Mouse (Mus musculus) myocyte (in vitro differentiated cells): ENCODE measurements at regions not wholly inside any gene's neighbourhood (a gene's known extent, or its start where the extent isn't known, plus 50 kb on each side); places are given as distances from the start of the nearest gene placed in this dataset.

Experiments used
- MAX ChIP-seq: IDR thresholded peaks from one replicate; pipeline ENCODE4 v1.6.1; 2011; ENCODE audit warnings: low read depth, mild to moderate bottlenecking, control low read depth
- MYOD1 ChIP-seq, 3 experiments: IDR thresholded peaks; one replicate each; pipeline ENCODE4 v1.6.1; 2011; ENCODE audit warnings: control low read depth in 2 of 3, low read depth in 2 of 3, mild to moderate bottlenecking in 2 of 3, moderate library complexity in 1 of 3; ENCODE audit not compliant: insufficient read length in 2 of 3, control insufficient read depth in 1 of 3
- MYOG ChIP-seq, 3 experiments: IDR thresholded peaks; one replicate each; pipeline ENCODE4 v1.6.1; 2011; ENCODE audit warnings: control low read depth in 2 of 3, low read depth in 2 of 3, mild to moderate bottlenecking in 2 of 3; ENCODE audit not compliant: insufficient read length in 2 of 3, control insufficient read depth in 1 of 3, insufficient read depth in 1 of 3
- POLR2A ChIP-seq: IDR thresholded peaks from one replicate; pipeline ENCODE4 v1.6.1; 2011; ENCODE audit warnings: low read depth, mild to moderate bottlenecking, control low read depth, moderate library complexity; ENCODE audit not compliant: insufficient read length
- SRF ChIP-seq: IDR thresholded peaks from one replicate; pipeline ENCODE4 v1.6.1; 2011; ENCODE audit warnings: low read depth; ENCODE audit not compliant: control insufficient read depth, insufficient read length
- USF1 ChIP-seq: IDR thresholded peaks from one replicate; pipeline ENCODE4 v1.6.1; 2011; ENCODE audit warnings: low read depth, mild to moderate bottlenecking, control low read depth, moderate library complexity

GRCm38 (mm10) chr14:72819037-72819436, 109.2 kb upstream of the Fndc3a start:
- no peak for TF ChIP-seq USF1
- no peak for TF ChIP-seq POLR2A
- TF ChIP-seq MYOD1 (IDR thresholded peaks at IDR 0.05; ENCODE audit: control insufficient read depth in 1 of 3, insufficient read length in 2 of 3, low read depth in 2 of 3): no peak
- TF ChIP-seq MYOG (IDR thresholded peaks at IDR 0.05; ENCODE audit: control insufficient read depth in 1 of 3, insufficient read depth in 1 of 3, insufficient read length in 2 of 3, low read depth in 2 of 3): no peak
- no peak for TF ChIP-seq SRF
- no peak for TF ChIP-seq MAX
